Mouse (Mus musculus) C2C12 (cell line): ENCODE data around the gene Qrich1.

Source experiments
- CEBPB ChIP-seq: IDR thresholded peaks from one replicate; pipeline ENCODE4 v1.6.1; 2011; ENCODE audit warnings: low read depth, mild to moderate bottlenecking, control low read depth, moderate library complexity
- CTCF ChIP-seq: IDR thresholded peaks from one replicate; pipeline ENCODE4 v1.5.1; 2011; ENCODE audit not compliant: control insufficient read depth, insufficient read depth, insufficient read length
- FOSL1 ChIP-seq: IDR thresholded peaks from one replicate; pipeline ENCODE4 v1.8.0; 2011; ENCODE audit warnings: mild to moderate bottlenecking, low read length; ENCODE audit not compliant: poor library complexity, insufficient read depth, severe bottlenecking
- MAX ChIP-seq: IDR thresholded peaks from one replicate; pipeline ENCODE4 v1.6.1; 2011; ENCODE audit warnings: mild to moderate bottlenecking, control low read depth
- USF1 ChIP-seq: IDR thresholded peaks from one replicate; pipeline ENCODE4 v1.6.1; 2011; ENCODE audit warnings: low read depth, mild to moderate bottlenecking, control low read depth, moderate library complexity

DNA sequence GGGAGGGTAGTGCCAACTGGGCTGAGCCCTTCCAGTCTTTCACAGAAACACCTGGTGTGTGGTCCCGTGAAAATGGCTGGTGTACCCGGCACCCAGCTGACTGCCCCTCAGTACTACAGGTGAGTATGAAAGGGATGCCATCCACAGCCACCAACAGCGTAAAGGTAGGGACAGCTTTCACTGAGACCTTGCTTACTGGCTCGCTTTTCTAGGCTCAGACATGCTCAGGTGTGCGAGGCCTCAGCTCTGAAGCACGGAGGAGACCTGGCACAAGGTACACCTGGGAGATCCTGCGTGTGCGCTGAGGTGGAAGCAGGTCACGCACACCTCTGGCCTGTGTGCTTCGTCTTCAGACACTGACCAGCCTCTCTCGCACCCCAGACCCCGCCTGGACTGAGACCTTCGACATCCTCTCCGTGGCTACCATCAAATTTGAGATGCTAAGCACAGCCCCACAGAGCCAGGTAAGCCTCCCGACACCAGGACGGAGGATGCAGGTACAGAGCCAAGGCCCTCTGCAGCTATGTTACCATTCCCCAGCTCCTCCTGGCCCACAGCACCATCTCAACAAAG lies 54.9 kb downstream of the Qrich1 start:
- TF ChIP-seq USF1 (no peak), CTCF (no peak), CEBPB (no peak), MAX (no peak), FOSL1 (no peak)
